Mouse (Mus musculus) telencephalon, adult 2 months (tissue): ENCODE measurements at regions not wholly inside any gene's neighbourhood (a gene's known extent, or its start where the extent isn't known, plus 50 kb on each side); places are given as distances from the start of the nearest gene placed in this dataset.
"Not testable (repeated sequence)": the region's sequence is repeated elsewhere in the genome, so short reads cannot be mapped to it uniquely, and the experiment has no call there.

ENCODE experiments used
- DNase-seq: peaks from one replicate; pipeline ENCODE4 v3.0.0-alpha.2; 2011; ENCODE audit warnings: low read depth, low spot score

GRCm38 (mm10) chr8:109311484-109312210 lies 182.2 kb upstream of the Pmfbp1 start:
- DNase-seq: no peak

DNA sequence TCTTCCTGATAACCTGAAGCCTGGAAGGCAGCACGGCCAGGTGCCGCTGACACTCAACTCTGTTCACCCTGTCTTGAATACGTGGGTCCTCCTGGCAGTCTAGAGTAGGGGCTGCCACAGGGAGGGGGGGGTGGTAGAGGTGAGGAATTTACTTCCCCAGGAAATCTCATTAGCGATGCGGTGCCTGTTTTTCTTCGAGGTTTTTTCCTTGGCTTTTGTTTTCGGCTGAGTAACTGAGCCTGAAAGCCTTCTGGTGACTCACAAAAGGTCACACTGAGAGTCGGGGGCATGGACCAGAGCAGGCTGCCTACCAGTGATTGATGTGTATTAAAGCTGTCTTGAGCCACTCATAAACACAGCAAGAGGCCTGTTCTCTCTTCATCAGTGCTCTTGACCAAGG lies 181.1 kb upstream of the Pmfbp1 start:
- DNase-seq: no peak

GRCm38 (mm10) chr8:109320955-109321354 lies 172.9 kb upstream of the Pmfbp1 start:
- DNase-seq: no peak

DNA sequence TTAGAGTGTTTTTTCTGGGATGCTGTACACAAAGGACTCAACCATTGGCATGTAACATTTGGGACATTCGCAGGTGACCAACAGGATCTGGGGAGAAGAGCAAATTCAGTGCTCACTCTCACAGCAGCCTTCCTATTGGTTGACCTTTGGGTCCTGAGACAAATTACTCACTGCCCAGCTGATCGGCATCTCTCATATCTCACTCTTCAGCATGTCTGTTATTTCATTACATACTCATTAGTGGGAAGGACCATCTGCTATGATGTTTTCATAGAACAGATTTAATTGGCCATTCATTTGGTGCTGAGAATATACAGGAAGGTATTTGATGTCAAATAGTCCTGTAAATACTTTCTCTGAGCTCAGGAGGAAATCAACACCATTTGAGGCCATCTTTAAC lies 170.5 kb upstream of the Pmfbp1 start:
- no peak for DNase-seq

DNA sequence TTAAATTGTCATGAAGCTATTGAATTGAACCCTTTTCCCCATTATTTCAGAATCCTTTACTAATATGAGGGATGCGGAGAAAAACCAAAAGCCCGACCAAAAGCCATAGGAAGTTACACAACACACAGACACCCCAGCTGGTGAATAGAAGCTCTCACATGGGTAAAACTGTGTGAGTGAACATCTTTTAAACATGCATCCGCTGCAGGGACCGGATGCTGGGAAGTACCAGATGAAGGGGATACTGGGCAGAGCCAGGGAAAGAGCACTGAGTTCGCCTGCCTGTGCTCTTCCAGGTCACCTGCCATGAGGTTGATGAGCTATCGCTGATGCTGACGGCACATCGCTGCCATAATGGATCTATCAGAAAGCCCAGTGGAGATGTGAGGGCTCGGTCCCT lies 169.6 kb upstream of the Pmfbp1 start:
- no peak for DNase-seq

GRCm38 (mm10) chr8:109336203-109336602 lies 157.6 kb upstream of the Pmfbp1 start:
- no peak for DNase-seq

DNA sequence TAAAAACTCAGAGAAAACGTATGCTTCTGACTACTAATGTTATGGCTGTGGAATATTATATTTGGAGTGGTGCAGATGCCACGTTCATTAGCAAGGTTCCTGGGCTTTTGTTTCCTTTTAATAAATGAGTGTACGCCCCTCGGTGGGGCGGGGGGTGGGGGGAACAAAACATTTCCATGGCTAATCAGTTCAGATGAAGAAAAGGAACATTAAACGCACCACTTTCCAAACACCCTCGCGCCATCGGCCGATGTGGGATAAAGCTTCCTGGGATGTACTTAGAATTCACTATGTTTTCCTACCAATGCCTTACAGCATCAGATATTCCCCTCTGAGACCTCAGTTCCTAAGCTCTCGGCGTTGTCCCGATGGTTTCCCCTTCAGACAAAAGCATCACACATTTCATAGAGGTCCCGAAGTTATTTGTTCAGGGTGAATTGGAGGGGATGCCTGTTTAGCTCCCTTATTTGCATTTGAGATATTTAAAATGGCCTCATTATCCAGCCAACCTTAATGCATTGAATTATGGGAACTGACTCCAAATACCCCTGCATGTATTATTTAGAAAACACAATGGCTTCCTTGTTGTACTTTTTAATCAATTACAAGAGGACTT lies 155.5 kb upstream of the Pmfbp1 start:
- DNase-seq: no peak

DNA sequence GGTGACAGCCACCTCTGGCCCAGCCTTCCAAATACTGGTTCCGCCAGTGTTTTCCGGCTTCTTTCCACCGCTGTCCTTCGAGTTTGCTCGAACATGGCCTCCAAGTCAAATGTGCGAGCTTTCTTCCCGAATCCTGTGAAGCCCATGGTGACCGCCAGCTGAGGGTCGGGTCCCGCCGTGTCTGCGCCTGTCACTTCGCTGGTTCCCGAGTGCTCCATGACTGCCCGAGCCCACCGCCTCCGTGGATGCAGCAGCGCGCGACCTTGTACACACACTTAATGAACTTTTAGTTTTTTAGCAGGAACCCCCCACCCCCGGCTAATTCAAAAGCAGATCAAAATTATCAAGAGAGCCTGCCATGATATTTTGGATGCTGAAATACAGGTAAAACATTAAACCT lies 153.2 kb upstream of the Pmfbp1 start:
- not testable (repeated sequence) for DNase-seq

- DNase-seq: no peak
These were observed 138.7 kb upstream of the Pmfbp1 start for GRCm38 (mm10) chr8:109355168-109355567.

GRCm38 (mm10) chr8:109359396-109360051 lies 134.3 kb upstream of the Pmfbp1 start:
- DNase-seq: no peak

DNA sequence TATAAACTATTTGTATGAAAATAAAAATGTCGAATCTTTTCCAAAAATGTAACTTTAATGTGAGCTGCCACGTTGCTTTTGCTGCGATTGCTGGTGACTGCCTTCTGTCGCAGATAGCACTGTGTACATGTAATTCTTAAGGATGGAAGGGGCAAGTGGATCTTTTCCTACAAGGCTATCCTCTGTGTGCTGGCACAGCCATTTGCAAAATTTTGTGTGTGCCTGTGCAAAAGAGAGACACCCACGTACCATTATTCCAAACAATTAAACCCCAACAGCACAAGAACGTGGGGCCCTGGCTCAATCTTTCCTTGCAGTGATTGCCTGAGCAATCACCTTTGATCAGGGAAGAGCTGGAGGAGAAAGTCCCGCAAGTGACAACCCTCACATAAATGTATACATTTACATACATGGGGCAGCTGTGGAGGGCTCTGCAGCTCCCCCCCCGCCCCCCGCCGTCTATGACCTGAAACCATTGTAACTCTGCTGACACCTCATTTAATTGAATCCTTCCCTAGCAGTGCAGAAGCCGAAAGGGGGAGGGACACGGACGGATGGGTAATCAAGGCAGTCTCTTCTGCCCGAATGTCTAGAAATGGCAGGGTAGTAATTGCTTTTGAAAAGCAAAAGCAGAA lies 133.6 kb upstream of the Pmfbp1 start:
- no peak for DNase-seq

DNA sequence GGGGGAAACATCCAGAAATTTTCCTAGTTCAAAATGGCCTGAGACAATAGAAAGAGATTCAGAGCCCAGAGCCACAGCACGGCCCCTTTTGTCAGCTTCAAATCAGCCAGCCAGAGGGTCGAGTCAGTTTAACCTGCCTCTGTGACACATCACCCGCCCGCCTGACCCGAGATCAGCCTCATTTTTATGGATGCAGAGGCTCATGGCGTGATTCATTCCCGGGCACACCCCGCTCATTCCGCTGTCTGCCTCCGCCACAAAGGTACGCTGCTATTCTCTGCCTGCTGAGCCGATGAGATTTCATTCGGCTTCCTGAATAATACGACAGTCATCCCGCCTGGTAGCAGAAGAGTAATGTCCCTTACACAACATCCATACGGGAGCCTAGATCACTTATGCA lies 132.9 kb upstream of the Pmfbp1 start:
- DNase-seq: no peak

GRCm38 (mm10) chr8:109361575-109362361 lies 132.1 kb upstream of the Pmfbp1 start:
- DNase-seq: no peak

- no peak for DNase-seq
These were observed 130.5 kb upstream of the Pmfbp1 start for GRCm38 (mm10) chr8:109363185-109363845.

DNA sequence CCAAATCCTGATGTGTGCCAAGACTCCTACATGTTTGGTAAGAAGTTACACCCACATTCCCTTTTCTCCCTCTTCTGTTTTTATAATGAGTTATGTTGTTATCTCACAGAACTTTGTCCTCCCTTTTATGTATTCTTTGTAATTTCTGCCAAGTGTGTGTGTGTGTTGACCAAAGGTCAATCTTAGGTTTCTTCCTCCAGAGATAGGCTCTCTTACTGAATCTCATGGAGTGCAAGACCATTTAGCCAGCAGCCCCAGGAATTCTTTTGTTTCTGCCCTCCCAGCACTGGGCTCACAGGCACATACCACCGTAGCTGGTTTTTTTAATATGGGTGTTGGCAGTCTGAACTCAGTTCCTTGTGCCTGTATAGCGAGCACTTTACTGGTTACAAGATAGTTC lies 119.8 kb upstream of the Pmfbp1 start:
- DNase-seq: no peak

DNA sequence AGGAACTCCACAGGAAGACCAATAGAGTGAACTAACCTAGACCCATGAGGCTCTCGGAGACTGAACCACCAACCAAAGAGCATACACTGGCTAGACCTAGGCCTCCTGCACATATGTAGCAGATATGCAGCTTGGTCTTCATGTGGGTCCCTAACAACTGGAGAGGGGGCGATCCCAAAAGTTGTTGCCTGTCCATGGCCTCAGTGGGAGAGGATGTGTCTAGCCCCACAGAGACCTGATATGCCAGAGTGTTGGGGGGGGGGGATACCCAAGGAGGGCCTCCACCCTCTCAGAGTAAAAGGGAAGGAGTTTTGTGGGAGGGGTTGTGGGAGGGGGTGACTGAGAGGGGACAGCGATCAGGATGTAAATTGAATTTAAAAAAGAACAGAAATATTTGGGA lies 108.9 kb upstream of the Pmfbp1 start:
- no peak for DNase-seq

GRCm38 (mm10) chr8:109395133-109395855 lies 98.5 kb upstream of the Pmfbp1 start:
- no peak for DNase-seq

GRCm38 (mm10) chr8:109399616-109400015 lies 94.2 kb upstream of the Pmfbp1 start:
- DNase-seq: no peak

- DNase-seq: no peak
These were observed 93.6 kb upstream of the Pmfbp1 start for GRCm38 (mm10) chr8:109400192-109400591.

GRCm38 (mm10) chr8:109407913-109408312 lies 85.9 kb upstream of the Pmfbp1 start:
- no peak for DNase-seq
